Mouse (Mus musculus) cerebellum, adult 2 months (tissue): ENCODE measurements around the gene Hoxb3.

ENCODE experiments used
- CTCF ChIP-seq: fragments of 200-500 bp; IDR thresholded peaks from 2 replicates; pipeline ENCODE4 v1.5.1; 2011; ENCODE audit warnings: low read depth, mild to moderate bottlenecking, control low read depth, low read length, moderate library complexity, borderline replicate concordance; ENCODE audit not compliant: insufficient read depth
- POLR2A ChIP-seq: fragments of 200-500 bp; IDR thresholded peaks from 2 replicates; pipeline ENCODE4 v1.6.1; 2011; ENCODE audit warnings: low read length, control low read depth, borderline replicate concordance; ENCODE audit not compliant: insufficient read depth

DNA sequence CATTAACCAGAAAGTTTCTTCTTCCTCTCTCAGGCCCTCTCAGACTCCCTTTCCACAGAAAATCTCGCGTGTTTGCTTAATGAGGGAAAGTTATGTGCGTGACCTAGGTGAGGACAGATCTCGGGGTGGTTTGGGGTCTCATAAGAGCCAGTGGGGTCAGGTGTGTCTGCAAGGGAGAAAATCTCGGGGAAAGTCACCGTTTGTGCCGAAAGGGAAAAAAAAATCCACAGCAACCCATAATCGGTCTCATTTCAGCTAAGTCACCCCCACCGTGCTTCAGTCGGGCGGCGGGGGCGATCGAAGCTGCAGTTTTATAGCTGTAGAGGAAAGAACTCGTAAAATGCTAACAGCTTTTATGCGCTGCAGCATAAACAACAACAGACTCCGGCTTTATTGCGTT, 41.7 kb upstream of the Hoxb3 start:
- TF ChIP-seq POLR2A, result no peak
- TF ChIP-seq CTCF, result no peak
